Mouse (Mus musculus): ENCODE results near the gene Aqp6. TPM values are rescaled to one million over a fixed set of nuclear protein-coding genes. Genes with fewer than 3 reads are reported as not detected.

The Aqp6 gene
- polyA plus RNA-seq, 1 experiment from 2014 or later, result not detected

- H3K27ac ChIP-seq (ENCODE audit: low read length), result no peak overlapping the region
- no peaks in the 10 kb centered on the region for H3K36me3 ChIP-seq (ENCODE audit: insufficient read depth, low read length)
- WGBS, result 60% methylated on average over 7 of the region's 7 CpGs
- TF ChIP-seq EP300 (IDR thresholded peaks at IDR 0.05) (no peak), CTCF (IDR thresholded peaks at IDR 0.05) (no peak)
- H3K27me3 ChIP-seq (replicated peaks; ENCODE audit: insufficient read depth, low read length), result no peaks in the 10 kb centered on the region
- no peaks in the 10 kb centered on the region for H3K9me3 ChIP-seq (ENCODE audit: low read length)
- no peak overlapping the region for H3K9ac ChIP-seq (replicated peaks; ENCODE audit: low read depth)
- no peak overlapping the region for H3K4me3 ChIP-seq (ENCODE audit: low read depth, low read length)
- peaks cover 6% of the 10 kb centered on the region for H3K4me1 ChIP-seq (ENCODE audit: insufficient read depth, low read depth, low read length)
- no peak for ATAC-seq
- H3K4me2 ChIP-seq (replicated peaks; ENCODE audit: low read depth, low read length), result no peak overlapping the region
- DNase-seq (ENCODE audit: low spot score), result no peak
Observed at GRCm38 (mm10) chr15:99611563-99611962, 10.4 kb downstream of the Aqp6 start.

- H3K4me1 ChIP-seq (ENCODE audit: insufficient read depth, low read depth, low read length), result peaks cover 6% of the 10 kb centered on the region
- H3K36me3 ChIP-seq (ENCODE audit: insufficient read depth, low read length), result no peaks in the 10 kb centered on the region
- no peak overlapping the region for H3K4me3 ChIP-seq (ENCODE audit: low read depth, low read length)
- ATAC-seq (peak; percentile 55; the same call in 1 of the 2 replicates), DNase-seq (ENCODE audit: low spot score) (peak; percentile 50)
- no peak overlapping the region for H3K27ac ChIP-seq (ENCODE audit: low read length)
- 62% methylated on average over 13 of the region's 13 CpGs for WGBS
- 0 out of 2 replicates have a peak overlapping the region, but pooled peaks have one; percentile 6 for H3K4me2 ChIP-seq (replicated peaks; ENCODE audit: low read depth, low read length)
- no peaks in the 10 kb centered on the region for H3K9me3 ChIP-seq (ENCODE audit: low read length)
- no peak overlapping the region for H3K9ac ChIP-seq (replicated peaks; ENCODE audit: low read depth)
- TF ChIP-seq CTCF (IDR thresholded peaks at IDR 0.05) (no peak), EP300 (IDR thresholded peaks at IDR 0.05) (no peak)
- H3K27me3 ChIP-seq (replicated peaks; ENCODE audit: insufficient read depth, low read length), result no peaks in the 10 kb centered on the region
Observed at GRCm38 (mm10) chr15:99614273-99614672, 13.1 kb downstream of the Aqp6 start.

GRCm38 (mm10) chr15:99614753-99615152 is 13.6 kb downstream of the Aqp6 start:
- peak overlapping the region; percentile 6; the same call in 1 of the 2 replicates for H3K4me2 ChIP-seq (replicated peaks; ENCODE audit: low read depth, low read length)
- no peak for TF ChIP-seq CTCF (IDR thresholded peaks at IDR 0.05)
- TF ChIP-seq EP300 (IDR thresholded peaks at IDR 0.05), result no peak
- peaks cover 6% of the 10 kb centered on the region for H3K4me1 ChIP-seq (ENCODE audit: insufficient read depth, low read depth, low read length)
- no peaks in the 10 kb centered on the region for H3K9me3 ChIP-seq (ENCODE audit: low read length)
- DNase-seq (ENCODE audit: low spot score), result peak; percentile 53
- no peak overlapping the region for H3K27ac ChIP-seq (ENCODE audit: low read length)
- no peak overlapping the region for H3K4me3 ChIP-seq (ENCODE audit: low read depth, low read length)
- H3K9ac ChIP-seq (replicated peaks; ENCODE audit: low read depth), result no peak overlapping the region
- ATAC-seq, result peak; percentile 67
- 6% methylated on average over 12 of the region's 12 CpGs for WGBS
- H3K27me3 ChIP-seq (replicated peaks; ENCODE audit: insufficient read depth, low read length), result no peaks in the 10 kb centered on the region
- H3K36me3 ChIP-seq (ENCODE audit: insufficient read depth, low read length), result no peaks in the 10 kb centered on the region

- peak; percentile 84 for DNase-seq (ENCODE audit: low spot score)
- Histone ChIP-seq H3K4me2 (replicated peaks; ENCODE audit: low read depth, low read length) (peak overlapping the region; percentile 6; the same call in 1 of the 2 replicates), H3K36me3 (ENCODE audit: insufficient read depth, low read length) (no peaks in the 10 kb centered on the region), H3K4me3 (ENCODE audit: low read depth, low read length) (no peak overlapping the region), H3K27me3 (replicated peaks; ENCODE audit: insufficient read depth, low read length) (no peaks in the 10 kb centered on the region), H3K27ac (ENCODE audit: low read length) (0 out of 2 replicates have a peak overlapping the region, but pooled peaks have one; percentile 1), H3K4me1 (ENCODE audit: insufficient read depth, low read depth, low read length) (peaks cover 6% of the 10 kb centered on the region), H3K9me3 (ENCODE audit: low read length) (no peaks in the 10 kb centered on the region), H3K9ac (replicated peaks; ENCODE audit: low read depth) (no peak overlapping the region)
- 27% methylated on average over 9 of the region's 9 CpGs for WGBS
- peak; percentile 90 for ATAC-seq
- TF ChIP-seq CTCF (IDR thresholded peaks at IDR 0.05) (no peak), EP300 (IDR thresholded peaks at IDR 0.05) (0 out of 2 replicates have a peak, but pooled peaks have one; percentile 38)
Observed at GRCm38 (mm10) chr15:99615246-99615645, 14.0 kb downstream of the Aqp6 start.

- ATAC-seq (no peak), DNase-seq (ENCODE audit: low spot score) (no peak)
- no peak overlapping the region for H3K4me3 ChIP-seq (ENCODE audit: low read depth, low read length)
- no peaks in the 10 kb centered on the region for H3K36me3 ChIP-seq (ENCODE audit: insufficient read depth, low read length)
- no peak overlapping the region for H3K27ac ChIP-seq (ENCODE audit: low read length)
- H3K4me2 ChIP-seq (replicated peaks; ENCODE audit: low read depth, low read length), result no peak overlapping the region
- H3K4me1 ChIP-seq (ENCODE audit: insufficient read depth, low read depth, low read length), result peaks cover 6% of the 10 kb centered on the region
- 89% methylated on average over 3 of the region's 3 CpGs for WGBS
- H3K27me3 ChIP-seq (replicated peaks; ENCODE audit: insufficient read depth, low read length), result no peaks in the 10 kb centered on the region
- no peaks in the 10 kb centered on the region for H3K9me3 ChIP-seq (ENCODE audit: low read length)
- H3K9ac ChIP-seq (replicated peaks; ENCODE audit: low read depth), result no peak overlapping the region
- no peak for TF ChIP-seq EP300 (IDR thresholded peaks at IDR 0.05)
Observed at GRCm38 (mm10) chr15:99618595-99618994, 17.4 kb downstream of the Aqp6 start.

GRCm38 (mm10) chr15:99619821-99620220 is 18.6 kb downstream of the Aqp6 start:
- no peak for TF ChIP-seq EP300 (IDR thresholded peaks at IDR 0.05)
- ATAC-seq (no peak), DNase-seq (ENCODE audit: low spot score) (no peak)
- no peaks in the 10 kb centered on the region for H3K9me3 ChIP-seq (ENCODE audit: low read length)
- H3K9ac ChIP-seq (replicated peaks; ENCODE audit: low read depth), result no peak overlapping the region
- H3K27ac ChIP-seq (ENCODE audit: low read length), result no peak overlapping the region
- WGBS, result 81% methylated on average over 4 of the region's 4 CpGs
- H3K27me3 ChIP-seq (replicated peaks; ENCODE audit: insufficient read depth, low read length), result no peaks in the 10 kb centered on the region
- H3K4me2 ChIP-seq (replicated peaks; ENCODE audit: low read depth, low read length), result no peak overlapping the region
- peaks cover 3% of the 10 kb centered on the region; the same call in 1 of the 2 replicates for H3K4me1 ChIP-seq (ENCODE audit: insufficient read depth, low read depth, low read length)
- no peaks in the 10 kb centered on the region for H3K36me3 ChIP-seq (ENCODE audit: insufficient read depth, low read length)
- no peak overlapping the region for H3K4me3 ChIP-seq (ENCODE audit: low read depth, low read length)

- no peak overlapping the region for H3K27ac ChIP-seq (ENCODE audit: low read length)
- 0 out of 2 replicates have a peak, but pooled peaks cover 4% of the 10 kb centered on the region for H3K36me3 ChIP-seq (ENCODE audit: insufficient read depth, low read length)
- WGBS, result 76% methylated on average over 11 of the region's 11 CpGs
- no peak overlapping the region for H3K9ac ChIP-seq (replicated peaks; ENCODE audit: low read depth)
- H3K27me3 ChIP-seq (replicated peaks; ENCODE audit: insufficient read depth, low read length), result no peaks in the 10 kb centered on the region
- H3K9me3 ChIP-seq (ENCODE audit: low read length), result no peaks in the 10 kb centered on the region
- ATAC-seq (peak; percentile 91), DNase-seq (ENCODE audit: low spot score) (peak; percentile 42)
- TF ChIP-seq CTCF (IDR thresholded peaks at IDR 0.05) (no peak), EP300 (IDR thresholded peaks at IDR 0.05) (peak; percentile 65)
- no peak overlapping the region for H3K4me3 ChIP-seq (ENCODE audit: low read depth, low read length)
- no peak overlapping the region for H3K4me2 ChIP-seq (replicated peaks; ENCODE audit: low read depth, low read length)
- H3K4me1 ChIP-seq (ENCODE audit: insufficient read depth, low read depth, low read length), result no peaks in the 10 kb centered on the region
Observed at GRCm38 (mm10) chr15:99622063-99622462, 20.9 kb downstream of the Aqp6 start.

All from lung, postnatal 0 days (tissue).